Mouse (Mus musculus) hindbrain, embryonic 11.5 days (tissue): Measurements from ENCODE around the gene C2cd4d. TPM values are rescaled to one million over a fixed set of nuclear protein-coding genes. Genes with fewer than 3 reads are reported as not detected.

Experiments used
- ATAC-seq: fragments of 200-750 bp; cut with Nextera tagmentation; 2 replicates; pipeline ENCODE4 v1.8.0; 2017; ENCODE audit warnings: mild to moderate bottlenecking, moderate TSS enrichment, moderate library complexity; ENCODE audit not compliant: low FRiP score
- DNase-seq: peaks from one replicate; pipeline ENCODE4 v3.0.0-alpha.2; 2015; ENCODE audit warnings: low spot score
- H3K27ac ChIP-seq: fragments of 300-500 bp; sonication (generic); 2 replicates; pipeline ENCODE4 v1.5.1; 2014; ENCODE audit warnings: mild to moderate bottlenecking, low read depth, low read length
- H3K27me3 ChIP-seq: fragments of 300-500 bp; sonication (generic); 2 replicates; pipeline ENCODE4 v1.6.1; 2014; ENCODE audit warnings: mild to moderate bottlenecking, low read length, moderate library complexity, mixed read lengths; ENCODE audit not compliant: control insufficient read depth, insufficient read depth
- H3K36me3 ChIP-seq: fragments of 300-500 bp; sonication (generic); 2 replicates; pipeline ENCODE4 v1.6.1; 2014; ENCODE audit warnings: mild to moderate bottlenecking, low read length, moderate library complexity, mixed read lengths; ENCODE audit not compliant: control insufficient read depth, insufficient read depth
- H3K4me1 ChIP-seq: fragments of 300-500 bp; sonication (generic); replicated peaks from 2 replicates; pipeline ENCODE4 v1.6.1; 2014; ENCODE audit warnings: low read length, mixed read lengths; ENCODE audit not compliant: control insufficient read depth, insufficient read depth
- H3K4me2 ChIP-seq: fragments of 300-500 bp; sonication (generic); replicated peaks from 2 replicates; pipeline ENCODE4 v1.6.1; 2014; ENCODE audit warnings: mild to moderate bottlenecking, low read depth, low read length
- H3K4me3 ChIP-seq: fragments of 300-500 bp; sonication (generic); 2 replicates; pipeline ENCODE4 v1.5.1; 2014; ENCODE audit warnings: low read depth, low read length
- H3K9ac ChIP-seq: fragments of 300-500 bp; sonication (generic); 2 replicates; pipeline ENCODE4 v1.6.1; 2014; ENCODE audit warnings: low read depth, low read length
- H3K9me3 ChIP-seq: fragments of 300-500 bp; sonication (generic); 2 replicates; pipeline ENCODE4 v1.6.1; 2016; ENCODE audit warnings: low read length; ENCODE audit not compliant: control insufficient read depth
- WGBS: fragments of 180-500 bp; shearing (Covaris S2); extraction: QIAGEN DNeasy Blood & Tissue Kit; methylation state at CpG from one replicate; pipeline ENCODE4 v1.1.7; 2014; 5-methylcytosine and 5-hydroxymethylcytosine counted together
- polyA plus RNA-seq: library from polyadenylated mRNA; unstranded; fragments of >200 nt; fragmentation: Nextera tagmentation; extraction: Ambion mirVana; gene quantifications from 2 replicates; pipeline ENCODE4 v1.2.1, GENCODE M21; 2014

The C2cd4d gene
- polyA plus RNA-seq, 1 experiment from 2014 or later, result 2.1 TPM

DNA sequence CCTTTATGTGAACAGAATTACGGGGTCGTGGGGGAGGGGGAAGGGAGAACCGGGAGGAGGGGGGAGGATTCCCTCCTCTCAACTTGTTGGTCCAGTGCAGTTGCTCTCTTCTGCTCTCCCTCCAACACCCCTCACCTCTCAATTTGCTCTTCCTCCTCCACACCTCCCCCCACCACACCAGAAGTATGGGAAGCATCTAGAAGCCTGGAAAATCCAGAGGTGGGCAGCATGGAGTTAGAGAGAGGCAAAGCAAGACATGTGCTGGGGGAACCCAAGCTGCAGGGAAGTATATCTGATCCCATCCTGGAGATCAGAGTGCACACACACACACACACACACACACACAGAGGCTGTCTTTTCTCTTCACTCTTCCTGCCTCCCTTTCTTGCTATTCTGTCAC, 9.8 kb downstream of the C2cd4d start:
- Histone ChIP-seq H3K27ac (no peak overlapping the region), H3K36me3 (no peaks in the 10 kb centered on the region), H3K9me3 (no peaks in the 10 kb centered on the region), H3K27me3 (no peaks in the 10 kb centered on the region), H3K9ac (no peak overlapping the region), H3K4me1 (peaks cover 8% of the 10 kb centered on the region; the same call in 1 of the 2 replicates), H3K4me3 (no peak overlapping the region), H3K4me2 (no peak overlapping the region)
- DNase-seq (no peak), ATAC-seq (no peak)
- WGBS, result 0% methylated on average over 3 of the region's 3 CpGs

DNA sequence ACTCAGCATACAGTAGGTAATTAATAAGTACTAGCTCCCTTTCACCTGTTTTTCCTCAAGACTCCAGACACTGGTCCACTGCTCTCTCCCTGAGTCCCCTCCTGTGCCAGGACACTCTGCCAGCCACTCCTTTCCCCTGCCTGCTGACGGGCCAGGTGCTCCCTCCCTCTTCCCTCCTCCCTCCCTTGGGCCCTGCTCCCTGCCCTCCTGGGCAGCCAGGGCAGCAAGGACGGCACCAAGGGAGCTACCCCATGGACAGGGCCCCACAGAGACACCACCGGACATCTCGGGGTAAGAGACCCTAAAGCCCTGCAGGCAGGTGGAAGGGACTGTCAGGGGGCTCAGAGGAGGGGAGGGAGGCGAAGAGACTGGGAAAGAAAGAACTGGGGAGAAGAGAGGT, 10.4 kb downstream of the C2cd4d start, which contains the start of gene Rorc:
Gene Rorc, plus strand, starts transcription at position 154 of the 400 bp plus-strand sequence.
- DNase-seq (no peak), ATAC-seq (0 out of 2 replicates have a peak, but pooled peaks have one; percentile 21)
- peaks cover 8% of the 10 kb centered on the region; the same call in 1 of the 2 replicates for H3K4me1 ChIP-seq
- 14% methylated on average over 5 of the region's 5 CpGs for WGBS
- no peaks in the 10 kb centered on the region for H3K9me3 ChIP-seq
- H3K9ac ChIP-seq, result no peak within 1 kb of the TSS
- no peak within 1 kb of the TSS for H3K4me3 ChIP-seq
- H3K27me3 ChIP-seq, result no peaks in the 10 kb centered on the region
- H3K36me3 ChIP-seq, result no peaks in the 10 kb centered on the region
- no peak within 1 kb of the TSS for H3K27ac ChIP-seq
- peak within 1 kb of the TSS; percentile 19; the same call in 1 of the 2 replicates for H3K4me2 ChIP-seq

DNA sequence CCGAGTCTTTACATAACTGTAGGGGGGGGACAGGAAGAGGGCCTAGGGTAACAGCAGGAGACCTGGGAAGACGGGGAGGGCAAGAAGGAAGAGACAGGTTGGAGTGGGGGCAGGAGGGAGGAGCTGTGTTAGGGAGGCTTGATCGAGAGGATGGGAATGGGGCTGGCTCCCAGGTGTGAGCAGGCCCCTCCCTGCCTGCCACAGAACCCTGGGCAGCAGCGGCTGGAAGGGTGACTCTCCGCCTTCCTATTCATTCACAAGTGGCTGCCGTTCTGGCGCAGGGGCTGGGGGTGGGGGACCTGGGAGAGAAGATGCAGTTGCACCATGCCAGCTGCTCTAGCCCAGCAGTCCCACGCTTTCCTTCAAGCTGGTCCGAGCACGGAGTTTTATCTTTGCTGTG, 10.9 kb downstream of the C2cd4d start:
- DNase-seq (peak; percentile 13), ATAC-seq (peak; percentile 39; the same call in 1 of the 2 replicates)
- Histone ChIP-seq H3K9ac (no peak overlapping the region), H3K4me3 (no peak overlapping the region), H3K27me3 (no peaks in the 10 kb centered on the region), H3K4me1 (peaks cover 8% of the 10 kb centered on the region; the same call in 1 of the 2 replicates), H3K36me3 (no peaks in the 10 kb centered on the region), H3K4me2 (peak overlapping the region; percentile 19; the same call in 1 of the 2 replicates), H3K9me3 (no peaks in the 10 kb centered on the region), H3K27ac (no peak overlapping the region)
- WGBS, result 7% methylated on average over 10 of the region's 10 CpGs

DNA sequence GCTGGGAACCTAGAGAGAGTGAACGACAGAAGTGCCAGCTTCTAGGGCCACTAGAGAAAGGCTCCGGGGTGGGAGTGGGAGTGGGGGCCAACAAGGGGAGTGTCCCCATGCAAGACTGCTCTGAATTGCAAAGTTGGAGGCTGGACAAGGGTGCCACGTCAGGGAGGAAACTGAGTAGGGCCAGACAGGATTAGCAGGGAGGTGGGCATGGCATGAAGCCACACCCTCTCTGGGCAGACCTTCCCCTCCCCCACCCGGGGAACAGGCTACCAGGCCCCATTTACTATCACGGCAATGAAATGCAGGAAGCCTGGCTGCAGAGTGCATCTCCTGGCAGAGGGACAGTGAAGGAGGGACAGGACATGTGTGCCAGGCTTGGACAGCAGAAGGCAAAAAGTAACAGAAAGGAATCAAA, 11.4 kb downstream of the C2cd4d start:
- Histone ChIP-seq H3K9ac (no peak overlapping the region), H3K27me3 (no peaks in the 10 kb centered on the region), H3K4me2 (peak overlapping the region; percentile 19; the same call in 1 of the 2 replicates), H3K9me3 (no peaks in the 10 kb centered on the region), H3K36me3 (no peaks in the 10 kb centered on the region), H3K4me3 (no peak overlapping the region), H3K4me1 (peaks cover 8% of the 10 kb centered on the region; the same call in 1 of the 2 replicates), H3K27ac (no peak overlapping the region)
- peak; percentile 34; the same call in 1 of the 2 replicates for ATAC-seq
- DNase-seq, result no peak
- 0% methylated on average over 5 of the region's 5 CpGs for WGBS

DNA sequence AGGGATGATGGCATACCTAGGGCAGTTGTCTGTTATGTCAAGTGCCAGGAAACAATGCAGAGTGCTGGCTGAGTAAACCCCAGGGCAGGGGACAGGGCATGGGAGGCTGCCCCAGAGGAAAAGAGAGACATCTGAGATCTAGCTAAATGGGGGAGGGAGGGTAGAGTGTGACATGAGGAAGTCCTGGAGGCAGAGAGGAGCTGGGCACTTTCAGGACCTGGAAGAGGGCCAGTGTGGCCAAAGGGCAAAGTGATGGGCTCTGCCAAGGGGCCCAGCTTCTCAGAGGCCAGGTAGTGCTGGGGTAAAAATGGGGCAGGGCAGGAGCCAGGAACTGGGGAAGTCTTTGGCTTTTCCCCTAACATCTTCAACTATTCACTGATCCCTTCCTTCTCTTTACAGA, 12.4 kb downstream of the C2cd4d start:
- H3K4me2 ChIP-seq, result no peak overlapping the region

DNA sequence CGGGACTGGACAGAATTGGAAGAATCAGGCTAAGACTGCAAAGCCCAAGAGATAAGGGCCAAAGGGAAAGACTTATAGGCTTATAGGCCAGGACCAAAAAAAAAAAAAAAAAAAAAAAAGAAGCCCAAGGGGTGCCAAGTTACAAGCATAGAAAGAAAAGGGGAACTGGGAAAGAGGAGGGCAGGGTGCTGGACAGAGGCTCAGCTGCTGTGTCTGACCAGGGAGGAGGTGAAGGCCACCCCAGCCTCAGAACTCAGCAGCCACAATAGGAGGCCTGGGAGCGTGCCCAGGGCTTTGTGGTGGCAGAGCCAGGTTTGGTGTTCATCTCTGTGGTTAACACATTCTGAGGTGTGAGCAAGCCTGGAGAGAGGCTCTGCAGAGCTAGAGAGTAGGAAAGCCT, 12.9 kb downstream of the C2cd4d start:
- WGBS, result 76% methylated on average over 2 of the region's 2 CpGs
- no peak overlapping the region for H3K27ac ChIP-seq
- ATAC-seq (no peak), DNase-seq (no peak)
- no peaks in the 10 kb centered on the region for H3K9me3 ChIP-seq
- no peak overlapping the region for H3K4me3 ChIP-seq
- H3K4me1 ChIP-seq, result peaks cover 8% of the 10 kb centered on the region; the same call in 1 of the 2 replicates
- H3K9ac ChIP-seq, result no peak overlapping the region
- no peak overlapping the region for H3K4me2 ChIP-seq
- no peaks in the 10 kb centered on the region for H3K27me3 ChIP-seq
- no peaks in the 10 kb centered on the region for H3K36me3 ChIP-seq

More for the DNA sequence above, 12.4 kb downstream of the C2cd4d start:
- peaks cover 8% of the 10 kb centered on the region; the same call in 1 of the 2 replicates for H3K4me1 ChIP-seq
- H3K4me3 ChIP-seq, result no peak overlapping the region
- no peak for DNase-seq
- no peaks in the 10 kb centered on the region for H3K9me3 ChIP-seq
- ATAC-seq, result no peak
- no peaks in the 10 kb centered on the region for H3K36me3 ChIP-seq
- no peak overlapping the region for H3K9ac ChIP-seq
- H3K27me3 ChIP-seq, result no peaks in the 10 kb centered on the region
- no peak overlapping the region for H3K27ac ChIP-seq

DNA sequence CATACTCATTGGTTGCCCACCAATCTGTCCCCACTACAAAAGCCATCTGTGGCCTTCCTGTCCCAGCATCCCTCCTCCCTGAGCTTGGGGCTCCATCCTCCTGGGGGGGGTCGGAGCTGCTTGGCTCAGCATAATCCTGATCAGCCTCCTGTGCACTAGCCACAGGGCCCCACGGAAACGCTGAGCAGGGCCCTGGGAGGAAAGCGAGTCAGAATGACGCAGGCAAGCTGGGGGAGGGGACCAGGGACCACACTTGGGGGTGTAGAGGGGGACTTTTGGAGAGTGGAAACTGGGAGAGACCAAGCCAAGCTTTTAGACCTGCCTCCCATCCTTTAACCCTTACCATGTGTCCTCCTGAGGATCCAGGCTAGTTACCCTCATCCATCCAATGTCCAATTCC, 13.6 kb downstream of the C2cd4d start:
- H3K4me3 ChIP-seq, result no peak overlapping the region
- no peaks in the 10 kb centered on the region for H3K9me3 ChIP-seq
- H3K36me3 ChIP-seq, result no peaks in the 10 kb centered on the region
- no peaks in the 10 kb centered on the region for H3K27me3 ChIP-seq
- WGBS, result 57% methylated on average over 5 of the region's 5 CpGs
- ATAC-seq (no peak), DNase-seq (no peak)
- peaks cover 8% of the 10 kb centered on the region; the same call in 1 of the 2 replicates for H3K4me1 ChIP-seq
- no peak overlapping the region for H3K9ac ChIP-seq
- no peak overlapping the region for H3K4me2 ChIP-seq
- no peak overlapping the region for H3K27ac ChIP-seq

DNA sequence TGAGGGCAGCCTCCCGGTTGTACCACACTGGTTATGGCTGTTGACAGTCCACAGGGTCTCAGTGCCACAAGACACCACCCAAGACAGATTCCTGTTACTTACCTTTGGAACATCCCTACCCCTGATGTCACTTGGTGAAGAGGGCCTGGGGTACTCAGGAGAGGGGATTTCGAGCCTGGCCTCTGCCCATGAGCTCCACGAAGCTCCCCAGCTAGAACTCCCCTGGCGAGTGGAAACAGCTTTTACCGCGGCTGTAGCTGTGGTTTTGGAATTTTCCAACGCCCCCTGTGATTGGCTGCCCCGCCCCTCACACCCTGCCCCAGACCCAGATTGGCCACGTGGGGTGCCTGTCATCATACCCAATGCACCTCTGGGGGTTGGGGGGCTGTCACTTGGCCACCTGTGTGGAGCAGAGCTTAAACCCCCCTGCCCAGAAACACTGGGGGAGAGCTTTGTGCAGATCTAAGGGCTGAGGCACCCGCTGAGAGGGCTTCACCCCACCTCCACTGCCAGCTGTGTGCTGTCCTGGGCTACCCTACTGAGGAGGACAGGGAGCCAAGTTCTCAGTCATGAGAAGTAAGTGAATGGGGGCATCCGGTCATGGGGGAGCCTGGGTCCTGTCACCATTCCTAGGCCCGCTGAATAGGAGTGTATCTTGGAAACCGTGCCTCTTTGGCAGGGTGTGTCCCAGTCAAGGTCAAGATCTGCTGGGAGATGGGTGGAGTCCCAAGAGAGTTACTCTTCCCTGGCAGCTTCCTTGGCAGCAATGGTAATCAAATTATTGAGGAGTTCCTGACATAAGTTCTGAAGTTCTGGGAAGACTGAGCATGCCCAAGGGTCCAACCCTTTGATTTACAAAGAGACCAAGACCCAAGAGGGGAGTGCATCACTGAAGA, 15.0 kb downstream of the C2cd4d start:
- no peaks in the 10 kb centered on the region for H3K9me3 ChIP-seq
- no peaks in the 10 kb centered on the region for H3K36me3 ChIP-seq
- H3K9ac ChIP-seq, result no peak overlapping the region
- no peak overlapping the region for H3K27ac ChIP-seq
- ATAC-seq (no peak), DNase-seq (no peak)
- H3K27me3 ChIP-seq, result no peaks in the 10 kb centered on the region
- peaks cover 5% of the 10 kb centered on the region; the same call in 1 of the 2 replicates for H3K4me1 ChIP-seq
- H3K4me2 ChIP-seq, result no peak overlapping the region
- H3K4me3 ChIP-seq, result no peak overlapping the region
- 18% methylated on average over 13 of the region's 13 CpGs for WGBS
